Mouse (Mus musculus): ENCODE measurements around the gene Ngfr.

GRCm38 (mm10) chr11:95595438-95596149 is 8.1 kb upstream of the Ngfr start:
- TF ChIP-seq CTCF (IDR thresholded peaks at IDR 0.05; ENCODE audit: low read depth, low read length): no peak
- no peak for TF ChIP-seq GATA1 (IDR thresholded peaks at IDR 0.05; ENCODE audit: borderline replicate concordance, low read length)
- no peak for TF ChIP-seq TAL1 (conservative IDR thresholded peaks at IDR 0.05; ENCODE audit: low read depth, low read length)
- TF ChIP-seq GATA2 (IDR thresholded peaks at IDR 0.05; ENCODE audit: borderline replicate concordance, low read depth, low read length): no peak
